Mouse (Mus musculus) NIH3T3 (cell line): ENCODE measurements at regions not wholly inside any gene's neighbourhood (a gene's known extent, or its start where the extent isn't known, plus 50 kb on each side); places are given as distances from the start of the nearest gene placed in this dataset.

ENCODE experiments used
- DNase-seq: peaks from one replicate; pipeline ENCODE4 v3.0.0-alpha.2; 2012; ENCODE audit warnings: low read depth

DNA sequence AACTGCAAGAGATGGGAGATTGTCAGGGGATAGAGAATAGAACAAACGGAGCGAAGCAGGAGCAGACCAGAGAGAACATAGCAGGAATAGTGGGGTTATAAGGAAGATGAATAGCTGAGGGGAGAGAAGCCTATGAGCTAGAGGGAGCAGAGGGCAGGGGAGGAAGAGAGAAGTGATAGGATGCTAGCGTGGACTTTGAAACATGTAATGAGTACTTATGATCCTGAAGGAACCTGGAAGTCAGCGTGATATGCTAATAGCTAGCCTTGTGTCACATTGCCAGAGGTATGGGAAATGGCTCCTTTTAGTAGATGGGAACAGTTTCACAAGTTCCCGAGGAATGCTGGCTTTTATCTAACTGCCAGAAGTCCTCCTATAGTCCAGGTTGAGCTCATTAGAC lies 51.8 kb downstream of the Calml3 start:
- DNase-seq: no peak

GRCm38 (mm10) chr13:3751222-3751621 lies 52.9 kb downstream of the Calml3 start:
- no peak for DNase-seq

DNA sequence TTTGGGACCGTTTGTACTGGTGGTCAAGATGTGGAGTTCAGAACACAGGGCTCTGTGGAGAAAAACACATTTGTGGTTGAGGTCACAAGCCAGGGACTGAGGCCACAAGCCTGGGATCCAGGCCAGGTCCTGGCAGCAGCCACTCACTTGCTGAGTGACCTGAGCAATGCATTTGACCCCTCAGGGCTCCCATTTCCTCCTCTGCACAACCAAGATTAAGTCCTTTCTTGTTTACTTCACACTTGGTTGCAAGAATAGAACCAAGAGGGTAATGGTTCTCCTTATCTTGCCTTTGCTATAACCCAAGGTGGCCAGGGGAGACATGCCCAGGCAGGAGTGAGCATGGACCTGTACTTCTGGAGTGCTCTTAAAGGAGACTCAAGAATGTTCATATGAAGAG lies 53.4 kb downstream of the Calml3 start:
- DNase-seq: peak; percentile 45

DNA sequence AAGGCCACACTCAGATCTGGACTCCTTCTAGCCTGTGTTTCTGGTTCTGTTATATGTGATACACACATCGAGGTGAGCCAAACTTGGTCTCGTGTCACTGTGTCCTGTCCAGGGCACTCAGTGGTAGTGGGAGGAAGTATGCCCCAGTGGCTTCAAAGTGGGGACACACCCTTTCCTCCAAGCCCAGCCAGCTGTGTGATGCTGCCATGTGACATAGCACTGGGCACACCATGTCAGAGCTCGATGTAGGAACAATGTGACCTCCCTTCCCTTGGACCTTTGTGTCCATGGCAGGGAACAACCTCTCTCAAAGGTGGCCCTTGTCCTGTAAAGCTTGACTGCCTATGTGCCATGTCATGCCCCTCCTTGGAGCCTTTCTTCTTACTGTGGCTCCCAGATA lies 54.5 kb downstream of the Calml3 start:
- DNase-seq: no peak

GRCm38 (mm10) chr13:3748859-3749258 lies 55.3 kb downstream of the Calml3 start:
- no peak for DNase-seq

- DNase-seq: peak; percentile 75
These were observed 57.6 kb downstream of the Calml3 start for GRCm38 (mm10) chr13:3746524-3746923.

- DNase-seq: no peak
These were observed 59.2 kb downstream of the Calml3 start for GRCm38 (mm10) chr13:3744870-3745269.

- DNase-seq: peak; percentile 34
These were observed 60.2 kb downstream of the Calml3 start for GRCm38 (mm10) chr13:3743692-3744457.

GRCm38 (mm10) chr13:3742763-3743401 lies 61.2 kb downstream of the Calml3 start:
- peak; percentile 73 for DNase-seq

DNA sequence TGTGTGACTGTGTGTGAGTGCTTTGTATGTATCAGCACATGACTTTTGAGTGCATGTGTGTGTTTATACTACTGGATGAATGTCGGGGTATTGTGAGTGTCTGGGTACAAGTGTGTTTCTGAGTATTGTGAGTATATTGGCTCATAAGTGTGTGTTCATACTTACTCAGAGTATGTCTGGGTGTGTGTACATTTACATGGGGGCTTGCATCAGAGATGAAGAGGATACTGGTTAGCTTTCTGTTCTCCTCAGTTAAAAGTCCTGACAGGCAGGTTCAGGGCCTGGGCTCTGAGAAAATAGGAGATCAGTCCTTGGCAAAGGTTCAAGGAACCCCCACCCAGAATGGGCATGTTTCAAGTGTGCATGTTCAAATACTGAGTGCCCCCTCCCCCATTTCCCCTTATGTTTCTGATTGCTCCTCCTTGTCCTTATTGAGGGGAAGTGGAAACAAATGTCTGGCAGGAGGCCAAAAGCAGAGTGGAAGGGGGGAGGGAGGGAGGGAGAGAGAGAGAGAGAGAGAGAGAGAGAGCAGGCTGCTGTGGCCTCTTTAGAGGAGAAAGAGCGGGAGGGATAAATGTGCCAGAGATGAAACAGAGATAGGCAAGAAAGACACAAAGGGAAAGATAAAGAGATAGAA lies 61.9 kb downstream of the Calml3 start:
- peak; percentile 86 for DNase-seq

GRCm38 (mm10) chr13:3730699-3731021 lies 73.5 kb downstream of the Calml3 start:
- no peak for DNase-seq

- DNase-seq: no peak
These were observed 74.0 kb downstream of the Calml3 start for GRCm38 (mm10) chr13:3729926-3730698.

DNA sequence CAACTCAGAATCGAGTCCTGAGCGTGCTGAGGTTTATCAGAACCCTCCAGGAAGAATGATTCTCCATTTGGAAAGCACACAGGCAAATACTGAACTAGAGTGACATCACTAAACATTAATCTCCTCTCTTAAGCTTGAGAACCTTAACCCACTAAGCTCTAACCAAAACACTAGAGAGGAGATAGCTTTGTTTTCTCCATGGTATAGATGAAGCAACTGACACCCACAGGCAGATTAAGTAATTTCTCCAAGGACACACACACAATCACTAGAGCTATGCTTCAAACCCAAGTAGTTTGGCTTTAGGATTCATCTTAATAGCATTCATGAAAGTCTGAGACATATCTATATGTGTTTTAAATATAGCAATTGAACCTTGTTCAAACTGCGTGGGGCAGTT lies 75.2 kb downstream of the Calml3 start:
- DNase-seq: no peak

GRCm38 (mm10) chr13:3726331-3726781 lies 77.8 kb downstream of the Calml3 start:
- DNase-seq: no peak

DNA sequence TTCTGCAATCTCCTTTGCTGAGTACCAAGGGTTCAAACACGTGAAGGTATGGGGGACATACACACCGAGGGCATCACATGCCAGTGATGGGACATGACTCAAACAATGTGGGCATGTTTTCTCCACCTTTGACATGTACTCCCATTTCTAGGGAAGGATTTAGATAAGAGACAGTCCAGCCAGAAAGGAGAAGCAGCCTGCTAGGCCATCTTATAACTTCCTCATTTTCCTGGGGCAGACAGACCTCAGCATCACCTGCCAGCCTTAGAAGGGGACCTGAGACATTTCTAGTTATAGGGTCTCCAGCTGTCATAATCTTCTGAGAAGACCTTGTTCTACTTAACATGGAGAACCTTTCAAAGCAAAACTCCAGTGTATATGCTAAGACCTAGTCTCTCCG lies 78.3 kb downstream of the Calml3 start:
- no peak for DNase-seq

GRCm38 (mm10) chr13:3724313-3724712 lies 79.8 kb downstream of the Calml3 start:
- no peak for DNase-seq

GRCm38 (mm10) chr13:3723458-3724143 lies 80.5 kb downstream of the Calml3 start:
- DNase-seq: peak; percentile 44

DNA sequence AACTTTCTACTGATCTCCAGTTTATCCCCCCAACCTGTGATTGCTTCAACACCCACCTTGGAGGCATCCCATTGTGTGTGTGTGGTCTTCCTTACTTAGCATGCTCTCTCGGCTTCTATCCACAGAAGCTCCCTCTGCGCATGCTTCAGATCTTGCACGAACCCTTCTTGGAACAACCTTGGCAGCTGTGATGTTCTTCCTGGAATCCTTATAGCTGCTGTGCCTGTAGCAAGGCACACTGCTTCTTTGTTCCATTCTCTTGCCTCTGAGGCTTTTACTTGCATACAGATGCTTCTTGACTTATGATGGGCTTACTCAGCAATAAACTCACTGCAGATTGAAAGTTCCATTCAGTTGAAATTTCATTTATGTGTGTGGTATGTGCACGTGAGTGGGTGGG lies 81.2 kb downstream of the Asb13 start:
- DNase-seq: no peak

GRCm38 (mm10) chr13:3712497-3713160 lies 78.8 kb downstream of the Asb13 start:
- DNase-seq: no peak

- DNase-seq: no peak
These were observed 78.3 kb downstream of the Asb13 start for GRCm38 (mm10) chr13:3712088-3712487.

DNA sequence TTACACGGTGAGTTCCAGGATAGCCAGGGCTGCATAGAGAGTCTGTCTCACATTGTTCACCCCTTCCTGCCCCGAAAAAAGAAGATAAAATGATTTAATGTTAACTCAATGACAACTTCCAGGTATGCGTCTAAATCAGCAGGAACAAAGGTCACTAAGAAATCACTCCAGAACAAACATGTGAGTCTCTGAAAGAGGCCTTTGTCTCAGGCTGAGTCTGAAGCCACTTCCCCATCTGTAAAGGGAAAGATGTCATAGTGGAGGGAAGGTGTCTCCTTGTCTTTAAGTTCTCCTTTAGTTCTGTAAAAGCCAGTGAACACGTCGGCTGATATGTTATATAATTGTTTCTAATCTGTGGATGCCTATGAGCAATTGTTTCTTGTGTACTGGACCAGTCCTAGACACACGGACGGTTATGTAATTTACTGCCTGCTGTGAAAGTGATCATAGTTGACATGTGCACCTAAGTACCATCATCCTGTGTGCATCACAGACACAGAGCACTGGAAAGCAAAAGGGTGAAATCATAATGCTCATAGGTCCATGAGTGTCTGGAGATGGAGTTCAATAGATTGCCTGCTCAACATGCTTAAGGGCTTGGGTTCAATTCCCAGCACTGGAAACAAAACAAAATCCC lies 76.3 kb downstream of the Asb13 start:
- DNase-seq: no peak
